Mouse (Mus musculus) adipose tissue, adult 10 weeks (tissue): Measurements from ENCODE around the gene Jam2. TPM values are rescaled to one million over a fixed set of nuclear protein-coding genes. Genes with fewer than 3 reads are reported as not detected.

Experiments used
- polyA plus RNA-seq: library from polyadenylated mRNA; stranded (reverse); fragments of 350-450 nt; fragmentation: Illumina TruSeq; extraction: RNeasy Lipid Tissue Mini Kit (QIAGEN cat#74804); gene quantifications from one replicate; pipeline ENCODE4 v1.2.3, GENCODE M21; 2014; ENCODE audit warnings: low read depth, low replicate concordance

The Jam2 gene
- 24.8 TPM for polyA plus RNA-seq

DNA sequence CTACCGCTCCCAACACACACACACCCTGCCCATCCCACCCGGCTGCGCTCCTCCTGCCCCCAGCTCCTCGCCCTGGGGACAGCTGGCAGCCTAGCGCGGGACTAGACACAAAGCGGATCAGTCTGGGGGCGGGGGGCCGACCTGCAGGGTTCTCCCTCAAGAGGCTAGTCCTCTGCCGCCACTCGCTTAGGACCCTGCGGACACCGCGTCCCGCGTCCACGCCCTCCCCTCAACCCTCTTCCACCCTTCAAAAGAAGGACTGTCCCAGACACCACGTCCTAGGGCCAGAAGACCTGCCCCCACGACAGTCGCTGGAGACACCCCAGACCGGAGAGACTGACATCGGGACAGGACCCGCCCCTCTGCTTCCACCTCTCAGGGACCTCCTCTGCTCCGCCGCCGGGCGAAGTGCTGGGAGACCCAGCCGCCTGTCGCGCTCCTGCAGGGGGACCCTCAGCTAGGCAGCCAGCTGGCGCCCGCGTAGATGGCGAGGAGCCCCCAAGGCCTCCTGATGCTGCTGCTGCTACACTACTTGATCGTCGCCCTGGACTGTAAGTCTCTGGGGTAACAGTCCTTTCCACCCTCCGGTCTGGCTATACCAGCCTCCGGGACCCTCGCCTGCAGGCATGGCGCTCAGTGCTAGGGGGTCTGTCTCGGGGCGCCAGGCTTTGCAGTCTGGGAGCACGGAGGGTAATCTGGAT lies at the start of gene Jam2:
Gene Jam2, plus strand, starts transcription at position 121 of the 701 bp plus-strand sequence.

GRCm38 (mm10) chr16:84735166-84736105 lies 38.5 kb upstream of the Jam2 start, which contains the start of gene Mrpl39:
Gene Mrpl39 (minus strand): TSS chr16:84735742.

DNA sequence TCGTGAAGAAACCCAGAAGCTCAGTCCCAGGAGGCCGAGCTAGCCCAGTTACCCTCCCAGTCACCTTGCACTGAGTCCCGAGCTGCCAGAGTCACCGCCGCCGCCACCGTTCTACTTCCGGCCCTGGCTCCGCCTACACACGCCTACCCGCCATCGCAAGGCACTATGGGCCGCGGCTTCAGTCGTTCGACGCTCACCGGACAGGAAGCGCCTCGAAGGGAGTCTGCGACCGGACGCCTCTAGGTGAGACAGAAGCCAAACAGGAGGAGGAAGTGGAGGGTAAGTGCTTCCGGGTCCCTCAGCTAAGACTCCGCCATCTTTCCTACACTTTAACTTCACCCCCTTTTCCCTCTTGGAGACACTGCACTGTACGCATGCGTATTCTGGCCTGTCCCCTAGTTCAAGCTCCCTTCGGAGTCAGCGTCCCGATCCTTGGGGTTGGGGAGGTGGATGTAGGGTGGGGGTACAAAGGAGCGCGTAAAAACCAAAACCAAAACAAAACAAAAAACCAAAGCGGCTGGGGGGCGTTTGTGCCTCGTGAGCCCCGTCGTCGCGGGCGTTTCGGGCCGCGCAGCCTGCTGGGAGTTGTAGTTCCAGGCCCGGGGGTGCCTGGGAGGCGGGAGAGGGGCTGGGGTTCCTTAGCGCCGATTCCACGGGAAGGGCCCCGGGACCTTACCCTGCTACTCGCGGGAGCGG lies 61.0 kb downstream of the Jam2 start, which contains the start of gene Gabpa:
Gene Gabpa, plus strand, starts transcription at position 181 of the 696 bp plus-strand sequence.

GRCm38 (mm10) chr16:84835441-84835822 lies 61.5 kb downstream of the Jam2 start, which contains the start of gene Atp5j:
Gene Atp5j (minus strand): TSS chr16:84835625.

Other genes with a start within 250 kb of the Jam2 start
- gene Mrpl39, start 38.4 kb upstream of the Jam2 start, polyA plus RNA-seq, result 20.9 TPM
- gene Gabpa, start 60.8 kb downstream of the Jam2 start, polyA plus RNA-seq, result 18.1 TPM
- gene Atp5j, start 61.5 kb downstream of the Jam2 start, polyA plus RNA-seq, result 332 TPM